Mouse (Mus musculus): Measurements from ENCODE around the gene Elf3. TPM values are rescaled to one million over a fixed set of nuclear protein-coding genes. Genes with fewer than 3 reads are reported as not detected.
A peak's percentile ranks its signal among the peaks of the same experiment; 100 is the strongest.

The Elf3 gene
- total RNA-seq (2012; rRNA removed) = 9.4 and 13.4 TPM in 2 replicates

GRCm38 (mm10) chr1:135258380-135259127, at the start of gene Elf3:
Gene Elf3 (minus strand): TSS chr1:135258568.
- no peak for DNase-seq (ENCODE audit: low read depth, low spot score)
- Histone ChIP-seq H3K9ac (ENCODE audit: insufficient read depth, low read depth, low read length, poor library complexity, severe bottlenecking) (peak within 1 kb of the TSS; percentile 73), H3K9me3 (ENCODE audit: control insufficient read depth, insufficient read depth, low read depth, low read length) (no peaks in the 10 kb centered on the region), H3K36me3 (ENCODE audit: control insufficient read depth, insufficient read depth, low read length, poor library complexity, severe bottlenecking) (peaks cover 40% of the 10 kb centered on the region), H3K4me1 (ENCODE audit: control insufficient read depth in 2 of 2, insufficient read depth in 2 of 2, low read length in 2 of 2, poor library complexity in 1 of 2) (peaks cover 0 to 26% of the 10 kb centered on the region in 2 experiments; a peak in 2 of 4 replicates), H3K4me3 (ENCODE audit: insufficient read depth in 1 of 2, low read depth in 1 of 2, low read length in 2 of 2, poor library complexity in 1 of 2, severe bottlenecking in 1 of 2) (peak within 1 kb of the TSS; percentile 67 to 69), H3K27ac (ENCODE audit: insufficient read depth, low read depth, low read length, poor library complexity, severe bottlenecking) (peak within 1 kb of the TSS; percentile 50)
- TF ChIP-seq ZNF384 (IDR thresholded peaks at IDR 0.05; ENCODE audit: low read depth, low read length) = no peak
- no peak for TF ChIP-seq HCFC1 (IDR thresholded peaks at IDR 0.05; ENCODE audit: borderline replicate concordance, insufficient read depth, low read length)
- TF ChIP-seq CHD2 (IDR thresholded peaks at IDR 0.05; ENCODE audit: low read depth, low read length) = no peak
- no peak for TF ChIP-seq MAFK (IDR thresholded peaks at IDR 0.05; ENCODE audit: insufficient read depth, low read depth, low read length)
- no peak for TF ChIP-seq ZC3H11A (IDR thresholded peaks at IDR 0.05; ENCODE audit: borderline replicate concordance, low read depth, low read length)
- in situ Hi-C loops (cut with MboI; ENCODE audit: low sequenced_read_pairs in 2 of 2, unreplicated experiment in 2 of 2) = loop anchor here in 1 of 2 experiments (5.0 kb wide), 1 partner anchor 86 kb away; no protein-coding TSS in a partner anchor

DNA sequence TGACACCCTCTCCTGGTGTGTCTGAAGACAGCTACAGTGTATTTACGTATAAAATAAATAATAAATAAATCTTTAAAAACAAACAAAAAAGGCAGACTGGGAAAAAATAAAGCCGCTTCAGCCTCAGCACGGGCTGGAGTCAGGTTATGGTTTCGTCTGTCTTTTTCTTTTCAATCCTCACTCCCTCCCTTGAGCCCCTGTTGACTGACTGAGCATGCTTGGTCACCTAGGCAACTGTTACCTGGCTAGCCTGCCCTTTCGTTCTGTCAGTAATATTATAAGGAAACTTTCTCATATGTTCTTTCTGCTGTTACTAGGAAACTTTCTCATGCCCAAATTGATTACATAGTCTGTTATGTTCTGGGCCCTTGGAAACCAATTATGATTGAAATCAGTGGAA, 32.5 kb upstream of the Elf3 start:
- Histone ChIP-seq H3K4me3 (ENCODE audit: insufficient read depth in 1 of 2, low read depth in 1 of 2, low read length in 2 of 2, poor library complexity in 1 of 2, severe bottlenecking in 1 of 2) (no peak overlapping the region), H3K4me1 (ENCODE audit: control insufficient read depth in 2 of 2, insufficient read depth in 2 of 2, low read length in 2 of 2, poor library complexity in 1 of 2) (no peaks in the 10 kb centered on the region), H3K9ac (ENCODE audit: insufficient read depth, low read depth, low read length, poor library complexity, severe bottlenecking) (no peak overlapping the region), H3K36me3 (ENCODE audit: control insufficient read depth, insufficient read depth, low read length, poor library complexity, severe bottlenecking) (peaks cover 4% of the 10 kb centered on the region), H3K9me3 (ENCODE audit: control insufficient read depth, insufficient read depth, low read depth, low read length) (no peaks in the 10 kb centered on the region), H3K27ac (ENCODE audit: insufficient read depth, low read depth, low read length, poor library complexity, severe bottlenecking) (no peak overlapping the region)
- no peak for TF ChIP-seq ZNF384 (IDR thresholded peaks at IDR 0.05; ENCODE audit: low read depth, low read length)
- TF ChIP-seq MAFK (IDR thresholded peaks at IDR 0.05; ENCODE audit: insufficient read depth, low read depth, low read length) = no peak
- TF ChIP-seq HCFC1 (IDR thresholded peaks at IDR 0.05; ENCODE audit: borderline replicate concordance, insufficient read depth, low read length) = no peak
- no peak for TF ChIP-seq ZC3H11A (IDR thresholded peaks at IDR 0.05; ENCODE audit: borderline replicate concordance, low read depth, low read length)
- no peak for TF ChIP-seq CHD2 (IDR thresholded peaks at IDR 0.05; ENCODE audit: low read depth, low read length)
- in situ Hi-C loops (cut with MboI; ENCODE audit: low sequenced_read_pairs in 2 of 2, unreplicated experiment in 2 of 2) = no loop called here
- DNase-seq (ENCODE audit: low read depth, low spot score) = no peak

- H3K9me3 ChIP-seq (ENCODE audit: control insufficient read depth, insufficient read depth, low read depth, low read length) = no peaks in the 10 kb centered on the region
- no peak overlapping the region for H3K4me3 ChIP-seq (ENCODE audit: insufficient read depth in 1 of 2, low read depth in 1 of 2, low read length in 2 of 2, poor library complexity in 1 of 2, severe bottlenecking in 1 of 2)
- no peak overlapping the region for H3K9ac ChIP-seq (ENCODE audit: insufficient read depth, low read depth, low read length, poor library complexity, severe bottlenecking)
- H3K36me3 ChIP-seq (ENCODE audit: control insufficient read depth, insufficient read depth, low read length, poor library complexity, severe bottlenecking) = no peaks in the 10 kb centered on the region
- TF ChIP-seq CHD2 (IDR thresholded peaks at IDR 0.05; ENCODE audit: low read depth, low read length) (no peak), MAFK (IDR thresholded peaks at IDR 0.05; ENCODE audit: insufficient read depth, low read depth, low read length) (no peak), HCFC1 (IDR thresholded peaks at IDR 0.05; ENCODE audit: borderline replicate concordance, insufficient read depth, low read length) (no peak), ZC3H11A (IDR thresholded peaks at IDR 0.05; ENCODE audit: borderline replicate concordance, low read depth, low read length) (no peak), ZNF384 (IDR thresholded peaks at IDR 0.05; ENCODE audit: low read depth, low read length) (no peak)
- H3K27ac ChIP-seq (ENCODE audit: insufficient read depth, low read depth, low read length, poor library complexity, severe bottlenecking) = no peak overlapping the region
- in situ Hi-C loops (cut with MboI; ENCODE audit: low sequenced_read_pairs in 2 of 2, unreplicated experiment in 2 of 2) = no loop called here
- peaks cover 4 to 9% of the 10 kb centered on the region in 2 experiments; a peak in 3 of 4 replicates for H3K4me1 ChIP-seq (ENCODE audit: control insufficient read depth in 2 of 2, insufficient read depth in 2 of 2, low read length in 2 of 2, poor library complexity in 1 of 2)
- DNase-seq (ENCODE audit: low read depth, low spot score) = no peak
These were observed 27.9 kb upstream of the Elf3 start for GRCm38 (mm10) chr1:135286311-135286710.

GRCm38 (mm10) chr1:135283826-135284291, 25.5 kb upstream of the Elf3 start, which contains the start of gene Rnpep:
Gene Rnpep (minus strand): TSS chr1:135284084.
- no peak within 1 kb of the TSS for H3K27ac ChIP-seq (ENCODE audit: insufficient read depth, low read depth, low read length, poor library complexity, severe bottlenecking)
- peak within 1 kb of the TSS; percentile 91 for H3K9ac ChIP-seq (ENCODE audit: insufficient read depth, low read depth, low read length, poor library complexity, severe bottlenecking)
- H3K4me1 ChIP-seq (ENCODE audit: control insufficient read depth in 2 of 2, insufficient read depth in 2 of 2, low read length in 2 of 2, poor library complexity in 1 of 2) = peaks cover 4 to 9% of the 10 kb centered on the region in 2 experiments; a peak in 3 of 4 replicates
- in situ Hi-C loops (cut with MboI; ENCODE audit: low sequenced_read_pairs in 2 of 2, unreplicated experiment in 2 of 2) = no loop called here
- H3K4me3 ChIP-seq (ENCODE audit: insufficient read depth in 1 of 2, low read depth in 1 of 2, low read length in 2 of 2, poor library complexity in 1 of 2, severe bottlenecking in 1 of 2) = peak within 1 kb of the TSS; percentile 95 to 96
- no peaks in the 10 kb centered on the region for H3K9me3 ChIP-seq (ENCODE audit: control insufficient read depth, insufficient read depth, low read depth, low read length)
- TF ChIP-seq CHD2 (IDR thresholded peaks at IDR 0.05; ENCODE audit: low read depth, low read length) = no peak
- no peak for TF ChIP-seq HCFC1 (IDR thresholded peaks at IDR 0.05; ENCODE audit: borderline replicate concordance, insufficient read depth, low read length)
- TF ChIP-seq MAFK (IDR thresholded peaks at IDR 0.05; ENCODE audit: insufficient read depth, low read depth, low read length) = no peak
- TF ChIP-seq ZNF384 (IDR thresholded peaks at IDR 0.05; ENCODE audit: low read depth, low read length) = no peak
- no peak for TF ChIP-seq ZC3H11A (IDR thresholded peaks at IDR 0.05; ENCODE audit: borderline replicate concordance, low read depth, low read length)
- H3K36me3 ChIP-seq (ENCODE audit: control insufficient read depth, insufficient read depth, low read length, poor library complexity, severe bottlenecking) = no peaks in the 10 kb centered on the region
- peak; percentile 64 for DNase-seq (ENCODE audit: low read depth, low spot score)

All from ES-E14 (cell line).